Mouse (Mus musculus): ENCODE data around the gene Ska2. TPM values are rescaled to one million over a fixed set of nuclear protein-coding genes. Genes with fewer than 3 reads are reported as not detected.

Ska2 gene
- 20.0 and 22.5 TPM in 2 replicates for polyA plus RNA-seq (2015; fragmentation: Nextera tagmentation; extraction: Ambion mirVana)

GRCm38 (mm10) chr11:87108755-87109518 lies at the start of gene Ska2:
Gene Ska2 (plus strand): TSS chr11:87109234.

GRCm38 (mm10) chr11:87073866-87074440 lies 35.1 kb upstream of the Ska2 start, which contains the start of gene Gdpd1:
Gene Gdpd1 (minus strand): TSS chr11:87074062.

GRCm38 (mm10) chr11:87086290-87086984 lies 22.6 kb upstream of the Ska2 start, which contains the start of gene Smg8:
Gene Smg8 (minus strand): TSS chr11:87086774.

GRCm38 (mm10) chr11:87108409-87108754 lies 652 bp upstream of the Ska2 start, which contains the start of gene Prr11:
Gene Prr11 (minus strand): TSS chr11:87108708.

GRCm38 (mm10) chr11:87126824-87127816 lies 18.1 kb downstream of the Ska2 start, which contains the start of gene Trim37:
Gene Trim37 (plus strand): TSS chr11:87127077.

MicroRNAs within 50 kb of the gene (microRNA counts, 519-probe panel; counts per million panel counts)
- 6,017 counts per million, percentile 84 among the panel's probes with 10 or more counts for microRNA mmu-miR-301a

Small RNA genes within 50 kb of the gene (microRNA-seq; reads per million reads assigned to microRNA genes)
- 1,731 reads per million, percentile 80 among the genes with 10 or more reads in this experiment for gene Mir301

Other genes starting within 250 kb of the Ska2 start
- 3.4 and 3.5 TPM in 2 replicates for gene Ypel2, start 115.5 kb upstream of the Ska2 start, polyA plus RNA-seq (2015; fragmentation: Nextera tagmentation; extraction: Ambion mirVana)
- 122 and 133 TPM in 2 replicates for gene Gdpd1, start 35.2 kb upstream of the Ska2 start, polyA plus RNA-seq (2015; fragmentation: Nextera tagmentation; extraction: Ambion mirVana)
- gene Smg8, start 22.5 kb upstream of the Ska2 start, polyA plus RNA-seq (2015; fragmentation: Nextera tagmentation; extraction: Ambion mirVana): 13.1 and 15.2 TPM in 2 replicates
- 1.1 and 1.5 TPM in 2 replicates for gene Prr11, start 526 bp upstream of the Ska2 start, polyA plus RNA-seq (2015; fragmentation: Nextera tagmentation; extraction: Ambion mirVana)
- gene Trim37, start 17.8 kb downstream of the Ska2 start, polyA plus RNA-seq (2015; fragmentation: Nextera tagmentation; extraction: Ambion mirVana): 67.4 TPM in 2 replicates
- gene Ppm1e, start 249.8 kb downstream of the Ska2 start, polyA plus RNA-seq (2015; fragmentation: Nextera tagmentation; extraction: Ambion mirVana): 19.0 and 22.5 TPM in 2 replicates

Data from neural tube, postnatal 0 days (tissue).